In genomic region chr12:87387171-87388121, GRCm38 (mm10) we compare ENCODE assay signal across 7 mouse cellular contexts. TPM values are rescaled to one million over a fixed set of nuclear protein-coding genes. Genes with fewer than 3 reads are reported as not detected.
A peak's percentile ranks its signal among the peaks of the same experiment; 100 is the strongest.
DNase-seq lines count a peak whose midpoint lies in the region; ATAC-seq and TF ChIP-seq lines count a peak whose summit lies in the region.

No protein-coding gene starts in this region.

- intact Hi-C loops in left cerebral cortex, postnatal 25 days (cut with DNase I) = loop anchor here (1.0 to 2.0 kb wide), 2 partner anchors 23 to 85 kb away; partner anchors contain the start of gene Snw1

- peaks cover 0 to 4% of the 10 kb centered on the region in 2 experiments; a peak in 1 of 4 replicates for H3K4me1 ChIP-seq in MEL (ENCODE audit: control insufficient read depth in 1 of 2, insufficient read depth in 2 of 2, low read length in 2 of 2)
- H3K4me1 ChIP-seq in forebrain, embryonic 15.5 days = peaks cover 22% of the 10 kb centered on the region
- H3K4me1 ChIP-seq in hindbrain, embryonic 11.5 days (replicated peaks; ENCODE audit: control insufficient read depth, insufficient read depth, low read length) = no peaks in the 10 kb centered on the region
- no peaks in the 10 kb centered on the region for H3K4me1 ChIP-seq in stomach, embryonic 15.5 days

- TF ChIP-seq EP300 in MEL (IDR thresholded peaks at IDR 0.05; ENCODE audit: low read depth in 1 of 2, low read length in 2 of 2) = no peak

- ATAC-seq in forebrain, embryonic 15.5 days (replicated peaks) = peak; percentile 4
- ATAC-seq in hindbrain, embryonic 11.5 days (ENCODE audit: low FRiP score) = peak; percentile 59
- ATAC-seq in stomach, embryonic 15.5 days (ENCODE audit: insufficient read depth, low FRiP score, low read depth) = peak; percentile 12; the same call in 1 of the 2 replicates

- peak overlapping the region; percentile 91 for H3K9ac ChIP-seq in MEL (ENCODE audit: control insufficient read depth, low read depth, low read length, poor library complexity, severe bottlenecking)
- H3K9ac ChIP-seq in forebrain, embryonic 15.5 days (replicated peaks) = peak overlapping the region; percentile 89
- H3K9ac ChIP-seq in hindbrain, embryonic 11.5 days (ENCODE audit: low read depth, low read length) = peak overlapping the region; percentile 91
- H3K9ac ChIP-seq in stomach, embryonic 15.5 days = peak overlapping the region; percentile 67

- peak overlapping the region; percentile 94 to 95 for H3K4me3 ChIP-seq in MEL (ENCODE audit: control insufficient read depth in 1 of 2, insufficient read depth in 1 of 2, low read depth in 2 of 2, low read length in 2 of 2)
- H3K4me3 ChIP-seq in forebrain, embryonic 15.5 days = peak overlapping the region; percentile 88
- peak overlapping the region; percentile 99 for H3K4me3 ChIP-seq in hindbrain, embryonic 11.5 days (ENCODE audit: low read depth, low read length)
- H3K4me3 ChIP-seq in stomach, embryonic 15.5 days (replicated peaks) = peak overlapping the region; percentile 72

- peak overlapping the region; percentile 92 for H3K4me2 ChIP-seq in forebrain, embryonic 15.5 days (replicated peaks)
- H3K4me2 ChIP-seq in hindbrain, embryonic 11.5 days (replicated peaks; ENCODE audit: low read depth, low read length) = peak overlapping the region; percentile 94
- H3K4me2 ChIP-seq in stomach, embryonic 15.5 days = peak overlapping the region; percentile 93

- peaks cover 0 to 10% of the 10 kb centered on the region in 2 experiments; a peak in 3 of 4 replicates for H3K36me3 ChIP-seq in MEL (ENCODE audit: control insufficient read depth in 1 of 2, insufficient read depth in 2 of 2, low read length in 2 of 2)
- H3K36me3 ChIP-seq in forebrain, embryonic 15.5 days = no peaks in the 10 kb centered on the region
- no peaks in the 10 kb centered on the region for H3K36me3 ChIP-seq in hindbrain, embryonic 11.5 days (ENCODE audit: control insufficient read depth, insufficient read depth, low read length)
- H3K36me3 ChIP-seq in stomach, embryonic 15.5 days = no peaks in the 10 kb centered on the region

- H3K27ac ChIP-seq in MEL (ENCODE audit: control insufficient read depth, low read depth, low read length) = peak overlapping the region; percentile 21; the same call in 1 of the 2 replicates
- peak overlapping the region; percentile 81 for H3K27ac ChIP-seq in forebrain, embryonic 15.5 days (replicated peaks)
- peak overlapping the region; percentile 68; the same call in 1 of the 2 replicates for H3K27ac ChIP-seq in hindbrain, embryonic 11.5 days (ENCODE audit: low read depth, low read length)
- peak overlapping the region; percentile 81 for H3K27ac ChIP-seq in stomach, embryonic 15.5 days

- no peaks in the 10 kb centered on the region for H3K9me3 ChIP-seq in MEL (replicated peaks; ENCODE audit: insufficient read depth, low read length)
- no peaks in the 10 kb centered on the region for H3K9me3 ChIP-seq in forebrain, embryonic 15.5 days
- H3K9me3 ChIP-seq in hindbrain, embryonic 11.5 days (ENCODE audit: control insufficient read depth, low read length) = no peaks in the 10 kb centered on the region
- H3K9me3 ChIP-seq in stomach, embryonic 15.5 days = no peaks in the 10 kb centered on the region

- no peaks in the 10 kb centered on the region for H3K27me3 ChIP-seq in MEL (ENCODE audit: control insufficient read depth in 1 of 2, insufficient read depth in 2 of 2, low read length in 2 of 2)
- H3K27me3 ChIP-seq in forebrain, embryonic 15.5 days = no peaks in the 10 kb centered on the region
- H3K27me3 ChIP-seq in hindbrain, embryonic 11.5 days (ENCODE audit: control insufficient read depth, insufficient read depth, low read length) = no peaks in the 10 kb centered on the region
- no peaks in the 10 kb centered on the region for H3K27me3 ChIP-seq in stomach, embryonic 15.5 days (replicated peaks)

- H3K79me2 ChIP-seq in MEL (ENCODE audit: control insufficient read depth, insufficient read depth, low read length, poor library complexity) = peaks cover 25% of the 10 kb centered on the region

- TF ChIP-seq POLR2A in MEL (IDR thresholded peaks at IDR 0.05; ENCODE audit: control insufficient read depth in 1 of 2, insufficient read depth in 1 of 2, low read depth in 1 of 2, low read length in 2 of 2, poor library complexity in 1 of 2) = peak in 1 of 2 experiments; percentile 28; a peak in 1 of 4 replicates
- TF ChIP-seq POLR2A in brain, embryonic 14.5 days (IDR thresholded peaks at IDR 0.05; ENCODE audit: borderline replicate concordance, extremely low read depth, insufficient read depth, insufficient read length, poor library complexity, severe bottlenecking) = no peak

- DNase-seq in MEL (ENCODE audit: low read depth, low spot score) = peak; percentile 68
- DNase-seq in brain, embryonic 14.5 days (ENCODE audit: low read depth) = peak; percentile 27
- peak; percentile 28 for DNase-seq in hindbrain, embryonic 11.5 days (ENCODE audit: low spot score)
- peak; percentile 22 to 37 for DNase-seq in left cerebral cortex, postnatal 25 days (ENCODE audit: low spot score in 2 of 2)
- DNase-seq in mesoderm, embryonic 11.5 days (ENCODE audit: low read depth, low spot score) = peak; percentile 30

- TF ChIP-seq RAD21 in MEL (IDR thresholded peaks at IDR 0.05; ENCODE audit: low read depth, low read length) = no peak

- no peak for TF ChIP-seq CTCF in MEL (IDR thresholded peaks at IDR 0.05 in 2 of 3, conservative IDR thresholded peaks at IDR 0.05 in 1 of 3; ENCODE audit: control insufficient read depth in 1 of 3, insufficient read depth in 1 of 3, low read depth in 2 of 3, low read length in 3 of 3, poor library complexity in 1 of 3, severe bottlenecking in 1 of 3)
- no peak for TF ChIP-seq CTCF in brain, embryonic 14.5 days (IDR thresholded peaks at IDR 0.05; ENCODE audit: borderline replicate concordance, extremely low read depth, insufficient read depth, insufficient read length)

- under 1% methylated on average over 54 of the region's 65 CpGs for WGBS in forebrain, embryonic 15.5 days
- 3% methylated on average over 53 of the region's 65 CpGs for WGBS in hindbrain, embryonic 11.5 days
- under 1% methylated on average over 65 of the region's 65 CpGs for WGBS in stomach, embryonic 15.5 days

TF ChIP-seq in MEL, 35 proteins besides CTCF, POLR2A, EP300 and RAD21:
- TF ChIP-seq MXI1 (IDR thresholded peaks at IDR 0.05; ENCODE audit: low read depth, low read length) (peak; percentile 72; the same call in 1 of the 2 replicates), UBTF (IDR thresholded peaks at IDR 0.05; ENCODE audit: borderline replicate concordance, insufficient read depth, low read depth, low read length) (peak; percentile 56; the same call in 1 of the 2 replicates), ZNF384 (IDR thresholded peaks at IDR 0.05; ENCODE audit: low read depth, low read length) (peak; percentile 70), MEF2A (IDR thresholded peaks at IDR 0.05; ENCODE audit: extremely low read depth, insufficient replicate concordance, low read depth, low read length, poor library complexity, severe bottlenecking) (no peak)

RNA-seq across cellular contexts. Expression of gene Sptlc2, which starts 0.7 kb away (rescaled TPM):
- 61.6 and 64.6 TPM in 2 replicates for total RNA-seq in MEL (2012; rRNA removed)
- polyA plus RNA-seq in MEL (2012; ENCODE audit: insufficient read depth in 1 of 2, insufficient read length in 2 of 2, low read depth in 1 of 2, low replicate concordance in 2 of 2, missing spikeins in 1 of 2) = 10 to 100 TPM in 1 of 2 experiments, not detected in 1; 75.9 TPM
- 24.6 and 31.0 TPM in 2 replicates for polyA plus RNA-seq in brain, embryonic 14.5 days (2012; rRNA removed)
- 60.8 and 68.3 TPM in 2 replicates for polyA plus RNA-seq in forebrain, embryonic 15.5 days (2015; fragmentation: Nextera tagmentation; extraction: Ambion mirVana)
- 62.4 and 63.7 TPM in 2 replicates for polyA plus RNA-seq in hindbrain, embryonic 11.5 days (2014; fragmentation: Nextera tagmentation; extraction: Ambion mirVana)
- total RNA-seq in left cerebral cortex, postnatal 25 days (2021) = 10 to 100 TPM; 35.3 to 37.9 TPM
- polyA plus RNA-seq in stomach, embryonic 15.5 days (2015; fragmentation: Nextera tagmentation; extraction: Ambion mirVana) = 98.8 and 99.1 TPM in 2 replicates

RNA-seq across cellular contexts. Expression of gene Slirp, which starts 56.2 kb away (rescaled TPM):
- total RNA-seq in MEL (2012; rRNA removed) = 166 and 174 TPM in 2 replicates
- polyA plus RNA-seq in MEL (2012; ENCODE audit: insufficient read depth in 1 of 2, insufficient read length in 2 of 2, low read depth in 1 of 2, low replicate concordance in 2 of 2, missing spikeins in 1 of 2) = 100 to 1,000 TPM in 1 of 2 experiments, not detected in 1; 182 TPM
- polyA plus RNA-seq in brain, embryonic 14.5 days (2012; rRNA removed) = 65.2 and 89.2 TPM in 2 replicates
- 249 and 275 TPM in 2 replicates for polyA plus RNA-seq in forebrain, embryonic 15.5 days (2015; fragmentation: Nextera tagmentation; extraction: Ambion mirVana)
- 277 and 302 TPM in 2 replicates for polyA plus RNA-seq in hindbrain, embryonic 11.5 days (2014; fragmentation: Nextera tagmentation; extraction: Ambion mirVana)
- 10 to 100 TPM; 89.2 to 93.5 TPM for total RNA-seq in left cerebral cortex, postnatal 25 days (2021)
- 287 and 303 TPM in 2 replicates for polyA plus RNA-seq in stomach, embryonic 15.5 days (2015; fragmentation: Nextera tagmentation; extraction: Ambion mirVana)

RNA-seq across cellular contexts. Expression of gene Alkbh1, which starts 56.4 kb away (rescaled TPM):
- 31.4 and 41.4 TPM in 2 replicates for total RNA-seq in MEL (2012; rRNA removed)
- 10 to 100 TPM in 1 of 2 experiments, not detected in 1; 48.9 TPM for polyA plus RNA-seq in MEL (2012; ENCODE audit: insufficient read depth in 1 of 2, insufficient read length in 2 of 2, low read depth in 1 of 2, low replicate concordance in 2 of 2, missing spikeins in 1 of 2)
- 30.0 and 32.2 TPM in 2 replicates for polyA plus RNA-seq in brain, embryonic 14.5 days (2012; rRNA removed)
- 51.3 and 52.1 TPM in 2 replicates for polyA plus RNA-seq in forebrain, embryonic 15.5 days (2015; fragmentation: Nextera tagmentation; extraction: Ambion mirVana)
- 43.5 and 56.0 TPM in 2 replicates for polyA plus RNA-seq in hindbrain, embryonic 11.5 days (2014; fragmentation: Nextera tagmentation; extraction: Ambion mirVana)
- 10 to 100 TPM; 16.5 to 16.8 TPM for total RNA-seq in left cerebral cortex, postnatal 25 days (2021)
- 57.8 and 58.2 TPM in 2 replicates for polyA plus RNA-seq in stomach, embryonic 15.5 days (2015; fragmentation: Nextera tagmentation; extraction: Ambion mirVana)

Comparison
In these comparisons a context has a peak if more than half of its experiments do, and no peak if none do; other contexts are left out.
1. Peak in every context shown above with its lines: DNase-seq, ATAC-seq, H3K4me3 ChIP-seq and H3K27ac ChIP-seq.
2. H3K27ac ChIP-seq: peak in every context shown above with its lines; median percentile 81 in forebrain, embryonic 15.5 days; 81 in stomach, embryonic 15.5 days; 68 in hindbrain, embryonic 11.5 days; 21 in MEL.
3. ATAC-seq: peak in every context shown above with its lines; median percentile 59 in hindbrain, embryonic 11.5 days; 12 in stomach, embryonic 15.5 days; 4 in forebrain, embryonic 15.5 days.